Mouse (Mus musculus): ENCODE results near the gene Hunk. TPM values are rescaled to one million over a fixed set of nuclear protein-coding genes. Genes with fewer than 3 reads are reported as not detected.
A peak's percentile ranks its signal among the peaks of the same experiment; 100 is the strongest.

Gene Hunk
- total RNA-seq, 2 experiments from 2014 or later, result 12.6 to 15.2 TPM

- intact Hi-C loops (cut with DNase I), result no loop called here
- no peak for DNase-seq
Observed at GRCm38 (mm10) chr16:90389103-90389750, 3.4 kb downstream of the Hunk start.

GRCm38 (mm10) chr16:90390731-90391130 lies 4.9 kb downstream of the Hunk start:
- no peak for DNase-seq
- intact Hi-C loops (cut with DNase I), result no loop called here

GRCm38 (mm10) chr16:90394761-90395160 lies 8.9 kb downstream of the Hunk start:
- intact Hi-C loops (cut with DNase I), result no loop called here
- DNase-seq, result no peak

DNA sequence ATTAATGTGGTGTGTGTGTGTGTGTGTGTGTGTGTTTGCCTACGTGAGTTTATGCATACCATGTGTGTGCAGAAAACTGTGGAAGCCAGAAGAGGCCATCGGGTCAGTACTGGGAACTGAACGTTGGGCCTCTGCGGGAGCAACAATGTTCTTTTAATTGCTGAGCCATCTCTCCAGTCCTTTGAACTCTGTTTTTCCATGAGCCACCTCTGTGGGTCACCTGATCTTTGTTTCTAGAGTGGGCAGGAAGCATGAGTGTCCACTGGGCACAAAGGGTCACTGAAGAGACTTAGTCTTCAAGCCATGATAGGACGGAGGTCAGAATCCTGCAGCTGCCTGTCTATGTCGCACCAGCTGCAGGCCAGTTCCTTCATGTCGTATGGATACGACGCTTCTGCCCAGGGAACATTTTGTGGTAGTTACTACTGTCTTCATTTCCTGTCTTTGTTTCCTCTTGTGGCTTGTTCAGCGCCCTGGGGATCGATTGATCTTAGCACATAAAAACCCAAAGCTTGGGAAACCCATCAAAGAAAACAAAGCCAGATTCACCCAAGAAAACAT lies 10.3 kb downstream of the Hunk start:
- intact Hi-C loops (cut with DNase I), result no loop called here
- no peak for DNase-seq

DNA sequence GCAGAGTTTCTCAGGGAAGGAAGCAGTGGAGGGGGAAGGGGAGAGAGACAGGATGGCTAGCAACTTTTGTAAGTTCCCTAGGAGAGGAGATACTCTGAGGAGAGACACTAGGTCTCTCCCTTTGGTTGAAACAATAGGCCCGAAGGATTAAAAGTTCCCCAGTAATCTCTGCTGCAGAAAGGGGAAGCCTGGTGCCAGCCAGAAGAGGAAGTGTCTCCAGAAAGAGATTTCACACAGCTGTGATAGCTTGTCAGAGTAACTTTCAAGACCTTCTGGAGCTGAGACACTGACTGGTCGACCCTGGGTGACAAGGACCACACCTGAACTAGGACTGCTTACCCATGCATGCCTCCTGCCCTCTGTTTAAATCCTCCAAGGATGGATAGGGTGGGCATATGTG lies 11.1 kb downstream of the Hunk start:
- intact Hi-C loops (cut with DNase I), result no loop called here
- no peak for DNase-seq

DNA sequence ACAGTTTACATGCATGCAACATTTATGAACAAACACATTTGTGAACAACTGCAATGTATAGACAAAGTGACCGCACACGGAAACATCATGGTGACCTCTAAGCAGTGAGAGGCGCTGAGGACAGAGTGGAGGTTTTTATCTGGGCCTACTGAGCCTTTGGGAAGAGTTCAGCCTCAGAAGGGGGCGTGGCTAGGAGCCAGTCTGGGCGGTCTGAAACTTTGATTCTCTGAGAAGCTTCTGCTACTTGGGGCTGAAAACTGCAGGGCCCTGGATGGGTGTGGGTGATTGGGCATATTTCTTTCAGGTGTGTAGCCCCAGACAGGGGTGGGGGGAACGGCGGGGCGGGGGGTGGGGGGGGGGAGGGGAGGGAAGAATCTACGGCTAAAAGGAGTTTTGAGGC lies 14.5 kb downstream of the Hunk start:
- intact Hi-C loops (cut with DNase I), result no loop called here
- DNase-seq, result no peak

GRCm38 (mm10) chr16:90400906-90401666 lies 15.3 kb downstream of the Hunk start:
- no peak for DNase-seq
- intact Hi-C loops (cut with DNase I), result no loop called here

GRCm38 (mm10) chr16:90402292-90402691 lies 16.5 kb downstream of the Hunk start:
- intact Hi-C loops (cut with DNase I), result no loop called here
- no peak for DNase-seq

DNA sequence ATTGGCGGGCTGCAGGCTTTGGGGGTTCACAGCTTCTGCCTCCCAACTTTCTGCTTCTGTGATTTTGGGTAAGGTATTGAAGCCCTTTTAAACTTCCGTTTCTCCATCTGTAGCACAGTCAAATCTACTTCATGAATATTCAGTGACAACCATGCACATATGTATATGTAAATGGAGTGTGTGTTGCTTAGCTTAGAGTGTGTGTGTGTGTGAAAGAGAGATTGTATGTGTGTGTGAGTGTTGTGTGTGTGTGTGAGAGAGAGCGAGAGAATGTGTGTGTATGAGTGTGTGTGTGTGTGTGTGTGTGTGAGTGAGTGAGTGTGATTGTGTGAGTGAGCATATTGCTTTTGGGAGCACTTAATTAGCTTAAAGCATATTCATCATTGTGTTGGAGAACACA lies 19.4 kb downstream of the Hunk start:
- intact Hi-C loops (cut with DNase I), result no loop called here
- DNase-seq, result no peak

GRCm38 (mm10) chr16:90405599-90405998 lies 19.8 kb downstream of the Hunk start:
- intact Hi-C loops (cut with DNase I), result no loop called here

DNA sequence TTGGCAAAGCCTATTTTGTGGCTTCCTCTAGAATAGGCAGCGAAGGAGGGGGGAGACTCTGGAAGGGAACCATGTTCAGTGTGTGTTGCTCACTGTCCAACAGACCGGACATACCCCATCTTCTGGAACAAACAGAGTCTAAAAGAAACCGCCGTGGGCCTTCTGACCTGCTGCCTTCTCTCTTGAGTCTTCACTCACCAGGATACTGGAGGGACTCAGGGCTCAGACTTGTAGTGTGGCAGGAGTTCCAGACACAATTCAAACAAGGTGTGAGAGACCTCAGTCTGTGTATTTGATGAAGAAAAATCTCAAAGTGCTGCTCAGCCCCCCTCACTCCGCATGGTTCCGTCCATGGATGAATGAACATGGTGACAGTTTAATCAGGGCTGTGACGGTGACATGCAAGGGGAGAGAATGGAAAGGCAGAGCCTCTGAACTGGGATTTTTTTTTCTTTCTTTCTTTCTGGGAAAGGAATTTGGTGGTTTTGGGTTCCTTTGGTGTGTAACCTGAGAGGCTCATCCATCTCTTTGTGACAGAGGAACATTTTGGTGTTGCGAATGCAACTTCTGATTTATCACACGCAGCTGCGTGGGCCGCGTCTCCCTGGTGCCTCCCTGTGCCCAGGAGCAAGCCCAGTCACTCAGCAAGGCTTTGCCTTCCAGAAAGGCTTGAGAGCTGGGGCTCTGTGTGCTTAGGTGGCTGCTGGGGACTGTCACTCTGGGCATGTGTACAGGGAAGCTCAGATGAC lies 21.9 kb downstream of the Hunk start:
- peak; percentile 33 for DNase-seq
- intact Hi-C loops (cut with DNase I), result no loop called here

More at GRCm38 (mm10) chr16:90405599-90405998, 19.8 kb downstream of the Hunk start:
- no peak for DNase-seq

DNA sequence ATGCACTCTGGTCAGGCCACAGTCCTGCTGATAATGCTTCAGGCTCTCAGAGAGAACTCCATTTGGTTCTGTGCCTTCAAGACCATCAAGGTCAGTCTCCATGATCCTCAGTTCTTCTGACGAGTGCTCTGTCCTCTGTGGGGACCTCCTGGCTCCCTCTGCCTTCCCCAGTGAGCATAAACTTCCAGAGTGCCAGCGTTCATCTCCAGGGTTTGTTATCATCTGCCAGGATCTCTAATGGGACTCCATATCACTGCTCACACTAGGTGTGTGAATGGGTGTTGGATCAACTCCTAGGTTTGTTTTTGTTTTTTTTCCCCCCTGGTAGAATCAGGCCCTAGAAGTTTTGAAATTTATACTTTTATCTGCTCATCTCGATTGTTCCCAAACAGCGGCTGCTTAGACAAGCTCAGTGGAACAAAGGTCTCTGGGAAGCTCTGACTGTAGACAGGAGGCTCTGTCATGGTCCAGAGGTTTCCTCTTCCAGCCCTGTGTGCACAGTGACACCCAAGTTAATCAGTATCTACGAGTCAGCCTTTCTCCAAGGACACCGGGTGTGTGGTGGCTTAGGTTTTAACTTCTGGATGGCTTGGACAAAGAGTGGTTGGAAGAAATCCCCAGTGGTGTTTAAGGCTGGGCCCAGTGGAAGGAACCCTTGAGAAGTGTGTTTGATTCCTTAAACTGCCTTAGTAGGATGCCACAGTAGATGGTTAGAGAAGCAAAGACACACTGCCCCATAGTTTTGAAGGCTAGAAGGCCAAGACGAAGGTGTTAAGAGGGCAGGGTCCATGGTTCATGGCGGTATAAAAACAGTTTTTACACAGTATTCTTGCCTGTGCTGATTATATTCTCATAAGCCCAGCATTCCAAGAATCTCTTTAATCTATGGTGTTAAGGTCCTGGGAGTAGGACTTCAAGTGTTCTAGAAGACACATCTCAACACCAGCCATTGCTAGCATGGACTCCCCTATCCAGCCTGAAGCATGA lies 26.6 kb downstream of the Hunk start:
- intact Hi-C loops (cut with DNase I), result no loop called here

GRCm38 (mm10) chr16:90416621-90417020 lies 30.8 kb downstream of the Hunk start:
- intact Hi-C loops (cut with DNase I), result no loop called here

More for the DNA sequence above, 26.6 kb downstream of the Hunk start:
- DNase-seq, result no peak

GRCm38 (mm10) chr16:90418661-90419060 lies 32.8 kb downstream of the Hunk start:
- DNase-seq, result peak; percentile 21
- intact Hi-C loops (cut with DNase I), result no loop called here

More at GRCm38 (mm10) chr16:90416621-90417020, 30.8 kb downstream of the Hunk start:
- DNase-seq, result no peak

GRCm38 (mm10) chr16:90421145-90421544 lies 35.3 kb downstream of the Hunk start:
- DNase-seq, result peak; percentile 18
- intact Hi-C loops (cut with DNase I), result no loop called here

GRCm38 (mm10) chr16:90421551-90421950 lies 35.7 kb downstream of the Hunk start:
- DNase-seq, result peak; percentile 29
- intact Hi-C loops (cut with DNase I), result no loop called here

DNA sequence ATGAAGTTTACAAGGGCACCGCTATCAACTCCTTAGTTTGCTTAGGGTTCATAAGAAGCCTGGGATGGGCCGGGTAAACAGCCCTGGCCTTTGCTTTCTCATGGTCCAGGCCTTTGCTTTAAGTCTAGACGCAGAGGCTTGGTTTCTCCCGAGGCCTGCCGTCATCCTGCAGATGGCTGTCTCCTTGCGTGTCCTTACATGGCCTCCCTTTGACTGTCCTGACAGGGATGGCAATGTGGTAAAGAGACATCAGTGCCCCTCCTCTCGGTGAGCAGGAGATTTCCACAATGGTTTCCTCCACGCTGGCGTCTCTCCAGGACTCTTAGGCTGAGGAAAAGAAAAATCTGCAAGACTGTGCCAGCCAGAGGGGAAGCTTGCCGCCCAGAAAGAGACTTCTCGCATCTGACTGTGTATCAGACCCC lies 36.3 kb downstream of the Hunk start:
- intact Hi-C loops (cut with DNase I), result no loop called here
- peak; percentile 74 for DNase-seq

DNA sequence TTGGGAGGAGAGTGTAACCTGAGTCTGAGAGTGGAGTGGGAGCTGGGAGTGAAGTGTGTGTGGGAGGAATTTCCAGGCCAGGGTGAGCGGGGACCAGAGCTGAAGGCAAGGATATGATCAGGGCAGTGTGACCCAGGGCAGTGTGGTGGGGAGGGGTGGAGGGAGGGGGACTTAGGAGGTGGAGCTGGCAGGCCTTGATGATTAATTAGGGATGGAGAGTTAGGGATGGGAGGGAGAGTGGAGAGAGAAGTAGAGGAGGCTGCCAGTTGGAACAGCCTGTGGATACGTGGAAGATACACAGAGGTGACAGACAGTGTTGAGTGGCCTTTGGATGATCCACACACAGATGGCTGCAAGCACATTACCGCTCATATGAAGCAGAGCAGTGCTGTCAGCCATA lies 38.1 kb downstream of the Hunk start:
- intact Hi-C loops (cut with DNase I), result no loop called here
- peak; percentile 20 for DNase-seq

DNA sequence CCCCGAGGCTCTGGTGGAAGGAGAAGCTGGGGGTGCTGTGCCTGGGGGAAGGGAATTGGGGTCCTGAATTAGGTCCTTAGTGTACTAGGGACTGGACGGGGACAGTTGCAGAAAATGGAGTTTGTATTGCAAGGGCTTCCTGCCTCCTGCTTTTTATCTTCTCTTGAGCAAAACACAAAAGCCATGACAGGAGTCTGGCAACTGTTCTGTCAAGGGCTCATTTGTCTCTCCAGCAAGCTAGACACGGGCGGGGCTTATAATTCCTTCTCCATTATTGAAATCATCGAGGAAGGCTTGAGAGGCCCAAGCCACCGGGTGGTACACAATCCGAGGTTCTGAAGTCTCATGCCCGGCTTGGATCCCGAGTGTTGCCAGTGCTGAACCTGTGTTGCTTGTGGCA lies 38.6 kb downstream of the Hunk start:
- DNase-seq, result no peak
- intact Hi-C loops (cut with DNase I), result no loop called here

GRCm38 (mm10) chr16:90426234-90426633 lies 40.4 kb downstream of the Hunk start:
- intact Hi-C loops (cut with DNase I), result no loop called here
- no peak for DNase-seq
